Mouse (Mus musculus): ENCODE results near the gene Sdsl.

Gene Sdsl

DNA sequence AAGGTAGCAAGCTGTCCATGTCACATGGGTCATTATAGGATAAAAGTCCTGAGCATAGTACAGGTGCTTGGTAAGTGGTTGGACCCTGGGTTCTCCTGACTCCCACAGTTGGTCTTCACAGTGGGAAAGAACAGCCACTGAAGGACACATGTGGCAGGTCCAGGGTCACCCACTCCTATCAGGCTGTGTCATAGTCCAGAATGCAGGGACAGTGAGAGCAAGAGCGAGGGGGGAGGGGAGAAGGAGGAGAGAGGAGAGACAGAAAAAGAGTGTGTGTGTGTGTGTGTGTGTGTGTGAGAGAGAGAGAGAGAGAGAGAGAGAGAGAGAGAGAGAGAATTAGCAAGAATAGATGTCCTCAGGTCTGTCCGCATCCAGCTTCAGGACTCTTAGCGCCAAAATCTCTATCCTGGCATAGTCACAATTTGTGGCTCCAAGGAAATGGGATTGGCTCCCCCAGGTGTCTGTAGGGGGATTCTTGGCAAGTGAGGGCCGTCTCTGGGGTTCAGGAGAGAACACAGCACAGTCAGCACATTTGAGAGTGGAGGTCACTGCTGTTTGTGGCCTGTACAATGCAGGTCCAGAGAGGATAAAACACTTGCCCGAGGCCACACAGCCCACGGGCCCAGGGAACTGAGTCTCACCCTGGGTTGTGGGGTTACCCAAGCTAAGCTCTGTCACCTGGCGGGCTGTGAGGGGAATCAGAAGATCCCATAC is 15.6 kb downstream of the Sdsl start:
- no peak for DNase-seq (ENCODE audit: low read depth, low spot score)

- DNase-seq (ENCODE audit: low read depth, low spot score): no peak
Measured at GRCm38 (mm10) chr5:120456253-120456652, 16.4 kb downstream of the Sdsl start.

DNA sequence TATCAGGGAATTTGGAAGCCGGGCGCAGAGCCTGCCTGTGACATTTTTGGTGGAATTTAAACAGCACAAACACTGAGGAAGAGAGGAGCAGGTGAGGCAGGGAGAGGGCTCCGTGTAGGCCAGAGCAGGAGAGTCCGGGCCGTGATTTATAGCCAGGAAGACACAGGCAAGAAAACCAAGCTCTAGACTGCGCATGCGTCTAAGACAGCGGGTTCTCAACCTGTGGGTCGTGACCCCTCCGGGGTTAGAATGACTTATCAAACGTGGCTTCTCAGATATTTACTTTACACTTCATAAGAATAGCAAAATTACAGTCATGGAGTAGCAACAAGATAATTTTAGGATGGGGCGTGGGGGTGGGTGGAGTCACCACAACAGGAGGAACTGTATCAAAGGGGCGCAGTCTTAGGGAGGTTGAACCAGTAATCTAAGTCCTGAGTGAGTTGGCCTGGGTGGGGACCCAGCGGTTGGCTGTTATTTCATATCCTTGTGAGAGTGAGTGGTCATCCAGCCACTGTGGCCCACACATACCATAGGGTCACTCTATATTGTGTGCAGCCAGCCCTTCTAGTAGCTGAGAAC is 17.8 kb downstream of the Sdsl start:
- DNase-seq (ENCODE audit: low read depth, low spot score): no peak

- DNase-seq (ENCODE audit: low read depth, low spot score): no peak
Measured at GRCm38 (mm10) chr5:120447305-120447704, 25.3 kb downstream of the Sdsl start.

DNA sequence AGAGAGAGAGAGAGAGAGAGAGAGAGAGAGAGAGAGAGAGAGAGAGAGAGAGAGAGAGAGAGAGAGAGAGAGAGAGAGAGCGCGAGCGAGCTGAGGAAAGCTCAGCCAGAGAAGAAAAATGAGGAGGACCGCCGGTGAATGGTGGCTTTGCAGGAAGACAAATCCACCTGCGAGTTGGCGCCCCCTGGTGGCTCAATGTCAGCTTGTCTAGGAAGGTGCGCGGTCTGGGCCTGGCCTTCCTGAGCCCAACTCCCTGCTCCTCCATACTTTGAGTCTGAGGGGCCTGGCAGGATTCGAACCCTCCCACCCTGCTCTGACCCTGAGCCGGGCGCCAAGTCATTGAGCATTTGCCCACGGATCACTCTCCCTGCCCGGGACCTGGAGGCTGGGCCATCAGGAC is 31.9 kb downstream of the Sdsl start:
- peak; percentile 85 for DNase-seq (ENCODE audit: low read depth, low spot score)

- DNase-seq (ENCODE audit: low read depth, low spot score): no peak
Measured at GRCm38 (mm10) chr5:120439887-120440670, 32.5 kb downstream of the Sdsl start.

GRCm38 (mm10) chr5:120438991-120439710 is 33.5 kb downstream of the Sdsl start:
- no peak for DNase-seq (ENCODE audit: low read depth, low spot score)

GRCm38 (mm10) chr5:120438469-120438868 is 34.1 kb downstream of the Sdsl start:
- DNase-seq (ENCODE audit: low read depth, low spot score): no peak

GRCm38 (mm10) chr5:120437986-120438385 is 34.6 kb downstream of the Sdsl start:
- DNase-seq (ENCODE audit: low read depth, low spot score): no peak

GRCm38 (mm10) chr5:120437539-120437938 is 35.1 kb downstream of the Sdsl start:
- DNase-seq (ENCODE audit: low read depth, low spot score): no peak

GRCm38 (mm10) chr5:120436885-120437495 is 35.6 kb downstream of the Sdsl start:
- no peak for DNase-seq (ENCODE audit: low read depth, low spot score)

- no peak for DNase-seq (ENCODE audit: low read depth, low spot score)
Measured at GRCm38 (mm10) chr5:120435731-120436501, 36.7 kb downstream of the Sdsl start.

DNA sequence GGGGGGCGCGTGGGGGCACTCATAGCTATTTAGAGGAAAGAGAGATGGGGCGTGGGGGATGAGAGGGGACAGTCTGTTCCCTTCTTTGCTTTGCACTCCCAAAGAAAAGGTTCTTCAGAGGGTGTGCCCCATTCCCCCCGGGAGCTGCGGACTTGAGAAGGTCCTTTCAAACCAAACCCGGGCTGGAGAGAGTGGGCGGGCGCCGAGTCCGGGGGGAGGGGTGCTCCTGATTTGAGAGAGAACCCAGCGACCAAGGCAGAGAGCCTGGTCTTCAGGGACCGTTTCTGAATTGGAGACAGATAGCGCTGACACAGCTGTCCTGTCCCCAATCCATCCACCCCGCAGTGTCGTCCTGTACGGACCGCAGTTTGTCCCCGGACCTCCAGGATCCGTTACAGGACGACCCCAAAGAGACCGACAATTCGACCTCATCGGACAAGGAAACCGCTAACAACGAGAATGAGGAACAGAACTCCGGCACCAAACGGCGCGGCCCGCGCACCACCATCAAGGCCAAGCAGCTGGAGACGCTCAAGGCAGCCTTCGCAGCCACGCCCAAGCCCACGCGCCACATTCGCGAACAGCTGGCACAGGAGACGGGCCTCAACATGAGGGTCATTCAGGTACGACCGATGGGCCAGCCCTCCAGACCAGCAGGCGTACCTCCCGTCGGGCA is 37.5 kb downstream of the Sdsl start:
- DNase-seq (ENCODE audit: low read depth, low spot score): no peak

DNA sequence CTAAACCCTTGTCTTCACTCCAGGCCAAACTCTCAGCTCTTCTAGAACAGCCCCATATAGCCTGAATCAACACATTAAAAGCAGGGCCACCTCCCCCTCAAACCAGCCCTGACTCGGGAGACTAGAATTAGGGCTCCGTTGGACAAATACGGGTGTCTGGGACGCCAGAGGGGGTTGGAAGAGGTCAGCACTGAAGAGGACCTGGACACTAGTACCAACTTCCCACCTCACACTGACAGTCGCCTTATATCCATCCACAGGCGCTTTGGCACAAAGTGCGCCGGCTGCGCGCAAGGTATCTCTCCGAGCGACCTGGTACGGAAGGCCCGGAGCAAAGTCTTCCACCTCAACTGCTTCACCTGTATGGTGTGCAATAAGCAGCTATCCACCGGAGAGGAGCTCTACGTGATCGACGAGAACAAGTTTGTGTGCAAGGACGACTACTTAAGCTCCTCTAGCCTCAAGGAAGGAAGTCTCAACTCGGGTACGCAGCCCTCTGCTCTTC is 38.3 kb downstream of the Sdsl start:
- DNase-seq (ENCODE audit: low read depth, low spot score): no peak

DNA sequence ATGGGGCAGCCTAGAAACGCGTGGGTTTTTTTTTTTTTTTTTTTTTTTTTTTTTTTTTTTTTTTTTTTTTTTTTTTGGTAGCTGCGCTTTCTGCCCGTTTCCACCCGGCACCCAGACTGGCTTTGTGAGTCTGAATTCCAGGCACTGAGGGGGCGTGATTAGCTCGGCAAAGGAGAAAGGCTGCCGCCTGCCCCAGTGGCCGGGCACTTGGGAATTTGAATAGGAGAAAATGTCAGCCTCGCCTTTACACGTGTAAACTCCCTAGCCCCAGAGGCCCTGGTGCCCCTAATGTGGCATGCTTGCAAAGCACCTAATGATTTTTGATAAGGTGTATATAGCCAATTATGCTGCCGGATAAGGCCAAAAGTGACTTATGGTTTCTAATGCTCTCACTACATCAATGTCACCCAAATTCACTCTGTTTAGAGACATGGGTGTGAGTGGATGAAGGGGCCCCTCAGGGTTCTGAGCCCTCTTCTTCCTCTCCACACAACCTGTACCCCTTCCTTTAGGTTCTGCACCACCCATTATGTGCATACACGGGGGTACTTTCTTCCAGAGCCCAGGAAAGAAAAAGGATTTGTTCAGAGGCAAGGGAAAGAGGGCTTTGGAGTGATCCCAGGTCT is 39.4 kb downstream of the Sdsl start:
- DNase-seq (ENCODE audit: low read depth, low spot score): no peak

GRCm38 (mm10) chr5:120432486-120433015 is 40.1 kb downstream of the Sdsl start:
- DNase-seq (ENCODE audit: low read depth, low spot score): no peak

DNA sequence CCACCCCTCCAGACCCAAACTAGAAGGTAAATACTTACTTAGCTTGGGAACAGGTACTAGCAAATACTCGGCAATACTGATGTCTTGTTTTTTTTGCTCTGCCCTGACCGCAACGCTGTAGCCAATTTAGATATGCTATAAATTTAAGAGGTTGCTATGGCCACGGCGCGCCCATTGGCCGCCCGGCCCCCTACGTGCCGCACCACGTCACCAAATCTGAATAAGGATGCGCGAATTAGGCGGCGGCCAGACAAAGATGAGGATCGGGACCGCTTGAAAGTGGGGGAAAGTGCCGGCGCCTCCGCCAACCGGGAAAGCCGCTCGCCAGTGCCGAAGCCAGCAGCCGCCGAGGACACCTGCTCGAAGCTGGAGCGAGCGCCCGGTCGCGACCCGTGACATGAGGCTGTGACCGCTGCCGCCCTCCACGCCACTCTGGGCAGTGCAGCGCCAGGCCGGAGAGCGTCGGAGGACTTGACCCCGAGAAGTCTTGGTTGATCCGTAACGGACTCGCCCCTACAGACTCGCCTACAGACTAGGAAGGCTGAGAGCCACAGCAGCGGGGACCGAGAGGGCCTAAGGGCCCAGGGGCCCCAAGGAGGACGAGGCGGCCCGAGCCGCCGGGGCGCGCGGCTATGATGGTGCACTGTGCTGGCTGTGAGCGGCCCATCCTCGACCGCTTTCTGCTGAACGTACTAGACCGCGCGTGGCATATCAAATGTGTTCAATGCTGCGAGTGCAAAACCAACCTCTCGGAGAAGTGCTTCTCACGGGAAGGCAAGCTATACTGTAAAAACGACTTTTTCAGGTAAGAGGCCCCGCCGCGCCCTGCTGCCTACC is 40.7 kb downstream of the Sdsl start, which contains the start of gene Lhx5:
Lhx5 (plus strand) TSS at position 51 of the 837 bp plus-strand sequence.
- no peak for DNase-seq (ENCODE audit: low read depth, low spot score)

DNA sequence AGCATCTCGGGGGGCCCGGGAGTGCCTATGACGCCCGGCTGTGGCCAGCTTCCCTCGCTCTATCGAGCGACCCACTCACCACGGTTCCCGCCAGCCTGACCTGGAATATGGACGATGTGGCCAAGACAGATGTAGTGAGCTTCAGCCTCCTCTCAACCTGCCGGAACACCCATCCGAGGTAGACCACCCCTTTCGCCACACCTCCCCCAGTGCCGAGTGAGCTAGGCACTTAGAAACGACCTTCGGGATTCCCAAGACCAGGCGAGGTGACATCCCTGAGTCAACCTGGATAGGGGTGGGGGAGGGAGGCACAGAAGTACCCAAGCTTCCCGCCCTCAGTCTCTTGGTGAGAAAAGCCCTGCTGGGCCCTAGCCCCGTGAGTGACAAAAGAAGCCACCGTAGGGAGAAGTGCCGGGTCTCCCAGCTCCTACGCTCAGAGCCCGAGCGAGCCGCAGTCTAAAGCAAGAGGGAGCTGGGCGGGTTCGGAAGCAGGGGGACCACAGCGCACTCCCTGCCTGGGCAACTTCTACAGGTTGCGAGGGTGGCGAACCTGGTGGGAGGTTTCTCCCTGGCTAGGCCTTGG is 41.5 kb downstream of the Sdsl start:
- DNase-seq (ENCODE audit: low read depth, low spot score): no peak

All from retina, postnatal 7 days (tissue).